Mouse (Mus musculus): ENCODE measurements at regions not wholly inside any gene's neighbourhood (a gene's known extent, or its start where the extent isn't known, plus 50 kb on each side); places are given as distances from the start of the nearest gene placed in this dataset.

GRCm38 (mm10) chr9:14187753-14188152, 87.1 kb upstream of the Sesn3 start:
- Histone ChIP-seq H3K9ac (replicated peaks) (no peak overlapping the region), H3K36me3 (replicated peaks; ENCODE audit: insufficient read depth, low read length) (no peaks in the 10 kb centered on the region), H3K4me3 (ENCODE audit: low read depth, low read length) (no peak overlapping the region), H3K4me2 (ENCODE audit: low read depth, low read length) (no peak overlapping the region), H3K27ac (ENCODE audit: low read depth) (no peak overlapping the region), H3K27me3 (ENCODE audit: insufficient read depth, low read length) (no peaks in the 10 kb centered on the region), H3K4me1 (ENCODE audit: insufficient read depth) (0 out of 2 replicates have a peak, but pooled peaks cover 4% of the 10 kb centered on the region), H3K9me3 (ENCODE audit: low read length) (no peaks in the 10 kb centered on the region)
- TF ChIP-seq EP300 (IDR thresholded peaks at IDR 0.05; ENCODE audit: low read depth) (no peak), CTCF (IDR thresholded peaks at IDR 0.05; ENCODE audit: low read depth) (no peak)
- DNase-seq (no peak), ATAC-seq (no peak)
- 43% methylated on average over 1 of the region's 1 CpGs for WGBS (ENCODE audit: insufficient replicate concordance)

GRCm38 (mm10) chr9:14188504-14188903, 86.4 kb upstream of the Sesn3 start:
- no peak for ATAC-seq

GRCm38 (mm10) chr9:14190660-14191059, 84.2 kb upstream of the Sesn3 start:
- no peaks in the 10 kb centered on the region for H3K27me3 ChIP-seq (ENCODE audit: insufficient read depth, low read length)
- H3K9ac ChIP-seq (replicated peaks): no peak overlapping the region
- H3K36me3 ChIP-seq (replicated peaks; ENCODE audit: insufficient read depth, low read length): no peaks in the 10 kb centered on the region
- ATAC-seq: no peak
- no peaks in the 10 kb centered on the region for H3K9me3 ChIP-seq (ENCODE audit: low read length)
- no peak for TF ChIP-seq CTCF (IDR thresholded peaks at IDR 0.05; ENCODE audit: low read depth)
- no peak for TF ChIP-seq EP300 (IDR thresholded peaks at IDR 0.05; ENCODE audit: low read depth)
- no peak overlapping the region for H3K4me3 ChIP-seq (ENCODE audit: low read depth, low read length)
- H3K27ac ChIP-seq (ENCODE audit: low read depth): no peak overlapping the region
- H3K4me2 ChIP-seq (ENCODE audit: low read depth, low read length): no peak overlapping the region
- WGBS (ENCODE audit: insufficient replicate concordance): 52% methylated on average over 9 of the region's 9 CpGs
- H3K4me1 ChIP-seq (ENCODE audit: insufficient read depth): 0 out of 2 replicates have a peak, but pooled peaks cover 4% of the 10 kb centered on the region
- no peak for DNase-seq

More at GRCm38 (mm10) chr9:14188504-14188903, 86.4 kb upstream of the Sesn3 start:
- Histone ChIP-seq H3K27me3 (ENCODE audit: insufficient read depth, low read length) (no peaks in the 10 kb centered on the region), H3K9me3 (ENCODE audit: low read length) (no peaks in the 10 kb centered on the region), H3K36me3 (replicated peaks; ENCODE audit: insufficient read depth, low read length) (no peaks in the 10 kb centered on the region), H3K9ac (replicated peaks) (no peak overlapping the region), H3K27ac (ENCODE audit: low read depth) (no peak overlapping the region), H3K4me2 (ENCODE audit: low read depth, low read length) (no peak overlapping the region), H3K4me1 (ENCODE audit: insufficient read depth) (0 out of 2 replicates have a peak, but pooled peaks cover 4% of the 10 kb centered on the region), H3K4me3 (ENCODE audit: low read depth, low read length) (no peak overlapping the region)
- TF ChIP-seq EP300 (IDR thresholded peaks at IDR 0.05; ENCODE audit: low read depth) (no peak), CTCF (IDR thresholded peaks at IDR 0.05; ENCODE audit: low read depth) (no peak)
- DNase-seq: no peak
- 82% methylated on average over 2 of the region's 2 CpGs for whole genome bisulfite sequencing (ENCODE audit: insufficient replicate concordance)

GRCm38 (mm10) chr9:14194748-14195147, 80.1 kb upstream of the Sesn3 start:
- no peak for DNase-seq

GRCm38 (mm10) chr9:14199116-14199515, 75.8 kb upstream of the Sesn3 start:
- WGBS (ENCODE audit: insufficient replicate concordance): 56% methylated on average over 3 of the region's 3 CpGs
- no peak for ATAC-seq
- Histone ChIP-seq H3K4me3 (ENCODE audit: low read depth, low read length) (no peak overlapping the region), H3K9ac (replicated peaks) (no peak overlapping the region), H3K4me1 (ENCODE audit: insufficient read depth) (peaks cover 6% of the 10 kb centered on the region), H3K9me3 (ENCODE audit: low read length) (no peaks in the 10 kb centered on the region), H3K36me3 (replicated peaks; ENCODE audit: insufficient read depth, low read length) (no peaks in the 10 kb centered on the region), H3K27ac (ENCODE audit: low read depth) (no peak overlapping the region), H3K4me2 (ENCODE audit: low read depth, low read length) (no peak overlapping the region), H3K27me3 (ENCODE audit: insufficient read depth, low read length) (no peaks in the 10 kb centered on the region)
- DNase-seq: no peak
- TF ChIP-seq EP300 (IDR thresholded peaks at IDR 0.05; ENCODE audit: low read depth): no peak
- no peak for TF ChIP-seq CTCF (IDR thresholded peaks at IDR 0.05; ENCODE audit: low read depth)

More at GRCm38 (mm10) chr9:14194748-14195147, 80.1 kb upstream of the Sesn3 start:
- no peaks in the 10 kb centered on the region for H3K36me3 ChIP-seq (replicated peaks; ENCODE audit: insufficient read depth, low read length)
- H3K27me3 ChIP-seq (ENCODE audit: insufficient read depth, low read length): no peaks in the 10 kb centered on the region
- no peak for ATAC-seq
- H3K4me1 ChIP-seq (ENCODE audit: insufficient read depth): no peaks in the 10 kb centered on the region
- no peak for TF ChIP-seq EP300 (IDR thresholded peaks at IDR 0.05; ENCODE audit: low read depth)
- TF ChIP-seq CTCF (IDR thresholded peaks at IDR 0.05; ENCODE audit: low read depth): no peak
- 81% methylated on average over 5 of the region's 5 CpGs for WGBS (ENCODE audit: insufficient replicate concordance)
- H3K9ac ChIP-seq (replicated peaks): no peak overlapping the region
- H3K9me3 ChIP-seq (ENCODE audit: low read length): no peaks in the 10 kb centered on the region
- no peak overlapping the region for H3K4me3 ChIP-seq (ENCODE audit: low read depth, low read length)
- H3K4me2 ChIP-seq (ENCODE audit: low read depth, low read length): no peak overlapping the region
- H3K27ac ChIP-seq (ENCODE audit: low read depth): no peak overlapping the region

GRCm38 (mm10) chr9:14199983-14200700, 74.7 kb upstream of the Sesn3 start:
- ATAC-seq (0 out of 2 replicates have a peak, but pooled peaks have one; percentile 29), DNase-seq (no peak)
- no peak for TF ChIP-seq EP300 (IDR thresholded peaks at IDR 0.05; ENCODE audit: low read depth)
- TF ChIP-seq CTCF (IDR thresholded peaks at IDR 0.05; ENCODE audit: low read depth): no peak
- Histone ChIP-seq H3K4me2 (ENCODE audit: low read depth, low read length) (no peak overlapping the region), H3K4me3 (ENCODE audit: low read depth, low read length) (no peak overlapping the region), H3K4me1 (ENCODE audit: insufficient read depth) (peaks cover 6% of the 10 kb centered on the region), H3K9me3 (ENCODE audit: low read length) (no peaks in the 10 kb centered on the region), H3K27me3 (ENCODE audit: insufficient read depth, low read length) (no peaks in the 10 kb centered on the region), H3K27ac (ENCODE audit: low read depth) (no peak overlapping the region), H3K9ac (replicated peaks) (no peak overlapping the region), H3K36me3 (replicated peaks; ENCODE audit: insufficient read depth, low read length) (no peaks in the 10 kb centered on the region)
- WGBS (ENCODE audit: insufficient replicate concordance): 49% methylated on average over 9 of the region's 9 CpGs
